Mouse (Mus musculus) erythroid progenitor cell, adult 5-6 weeks (primary cell): ENCODE data around the gene Adgrl2. TPM values are rescaled to one million over a fixed set of nuclear protein-coding genes. Genes with fewer than 3 reads are reported as not detected.

Experiments used
- ATAC-seq: replicated peaks from 2 replicates; pipeline ENCODE4 v1.8.0; 2016; ENCODE audit warnings: moderate number of reproducible peaks, mild to moderate bottlenecking, moderate TSS enrichment, inconsistent platforms; ENCODE audit not compliant: poor library complexity, low FRiP score, severe bottlenecking
- total RNA-seq, 2 experiments: library from RNA; stranded (forward) in 1 of 2; stranded (reverse) in 1 of 2; fragments of 150-400 nt in 1 of 2; fragments of 186-747, 209-891 nt in 1 of 2; gene quantifications; 2 replicates each; pipeline versions ENCODE4 v1.2.3 to v1.2.4; 2015 to 2017; ENCODE audit warnings: low replicate concordance in 2 of 2

Gene Adgrl2
- total RNA-seq (2015; ENCODE audit: low replicate concordance): 2.2 and 6.7 TPM in 2 replicates
- 1.2 and 1.8 TPM in 2 replicates for total RNA-seq (2017; ENCODE audit: low replicate concordance)

DNA sequence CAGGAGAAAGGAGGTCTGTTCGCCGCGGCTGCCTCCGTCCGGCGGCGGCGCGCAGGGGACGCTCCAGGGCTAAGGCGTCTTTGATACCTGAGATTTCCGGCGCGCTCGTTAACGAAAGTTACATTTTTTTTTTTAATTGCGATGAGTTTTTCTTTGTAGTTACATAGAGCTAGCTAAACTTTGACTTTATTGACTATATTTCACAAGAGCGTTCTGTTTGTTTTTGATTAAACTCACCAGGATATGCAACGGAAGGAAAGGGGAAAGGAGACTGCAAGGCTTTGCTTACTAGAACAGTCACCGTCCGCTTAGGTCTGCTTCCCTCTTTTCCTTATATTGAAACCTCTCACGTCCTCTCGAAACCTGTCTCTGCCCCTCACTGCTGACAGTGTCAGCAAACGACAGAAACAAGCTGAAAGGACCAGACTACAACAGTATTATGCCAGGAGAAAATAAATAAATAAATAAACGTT lies at the start of gene Adgrl2:
Gene Adgrl2 (minus strand): TSS at position 25 of the 473 bp plus-strand sequence.
- no peak for ATAC-seq

- ATAC-seq: no peak
Observed at GRCm38 (mm10) chr3:149038771-149039170, 48.4 kb upstream of the Adgrl2 start.

DNA sequence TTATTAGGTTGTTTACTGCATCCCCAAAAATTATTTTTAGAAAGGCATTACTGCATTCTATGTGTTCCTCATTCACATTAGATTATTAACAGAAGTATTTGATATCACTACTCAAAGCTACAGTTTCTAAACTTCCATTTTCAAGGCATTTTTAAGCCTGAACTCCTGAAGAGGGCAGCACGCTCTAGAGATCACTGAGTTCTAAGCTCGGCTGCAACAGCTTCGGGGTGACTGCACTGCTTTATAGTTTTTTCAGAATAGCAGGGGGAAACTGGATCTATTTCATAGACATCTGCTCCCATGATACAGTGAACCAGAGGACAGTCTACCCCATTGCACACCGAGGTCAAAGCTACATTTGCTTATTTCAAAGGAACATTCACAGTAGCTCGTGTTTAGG lies 29.6 kb upstream of the Adgrl2 start:
- ATAC-seq: no peak

- no peak for ATAC-seq
Observed at GRCm38 (mm10) chr3:149009311-149009710, 19.0 kb upstream of the Adgrl2 start.

- no peak for ATAC-seq
Observed at GRCm38 (mm10) chr3:149008634-149009023, 18.3 kb upstream of the Adgrl2 start.

GRCm38 (mm10) chr3:149007860-149008633 lies 17.7 kb upstream of the Adgrl2 start:
- ATAC-seq: no peak

DNA sequence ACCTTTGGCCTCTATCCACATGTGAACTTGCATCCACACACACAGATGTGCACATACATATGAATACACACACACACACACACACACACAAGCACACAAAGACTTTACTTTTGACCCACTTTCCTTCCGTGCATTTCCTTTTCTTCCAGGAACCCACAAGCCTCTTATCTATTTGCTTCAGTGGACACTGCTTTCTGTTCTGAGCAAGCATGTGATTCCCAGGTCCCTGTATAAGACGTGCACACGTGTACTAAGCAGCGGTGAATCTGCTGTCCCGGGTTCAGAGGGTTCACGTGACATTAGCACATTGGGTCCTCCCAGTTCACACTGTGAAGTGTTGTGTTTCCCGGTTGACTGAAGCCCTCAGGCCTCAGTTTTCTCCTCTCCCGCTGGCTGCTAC lies 11.0 kb upstream of the Adgrl2 start:
- no peak for ATAC-seq

- ATAC-seq: no peak
Observed at GRCm38 (mm10) chr3:148998661-148999060, 8.3 kb upstream of the Adgrl2 start.

DNA sequence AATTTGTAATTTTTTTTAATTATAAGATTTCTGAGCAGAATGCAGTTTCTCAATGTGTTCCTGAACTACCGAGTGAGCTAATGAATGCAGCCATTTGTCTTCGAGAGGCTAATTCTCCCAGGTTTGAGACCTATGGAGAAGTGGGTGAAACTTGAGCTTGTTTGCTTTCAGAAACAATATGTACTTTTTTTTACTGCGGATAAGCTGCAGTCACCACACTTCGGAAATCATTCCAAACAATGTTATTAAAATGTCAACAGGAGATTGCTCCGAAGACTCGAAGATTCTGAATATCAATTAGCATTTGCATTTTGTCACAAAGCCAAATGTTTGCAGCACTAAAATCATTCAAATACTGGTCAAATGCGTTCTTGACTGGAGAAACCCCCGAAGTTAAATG lies 701 bp upstream of the Adgrl2 start:
- ATAC-seq: no peak

GRCm38 (mm10) chr3:148989818-148990530 lies 381 bp downstream of the Adgrl2 start:
- ATAC-seq: no peak

- ATAC-seq: peak; percentile 53; the same call in 1 of the 2 replicates
Observed at GRCm38 (mm10) chr3:148988996-148989817, 1.1 kb downstream of the Adgrl2 start.

DNA sequence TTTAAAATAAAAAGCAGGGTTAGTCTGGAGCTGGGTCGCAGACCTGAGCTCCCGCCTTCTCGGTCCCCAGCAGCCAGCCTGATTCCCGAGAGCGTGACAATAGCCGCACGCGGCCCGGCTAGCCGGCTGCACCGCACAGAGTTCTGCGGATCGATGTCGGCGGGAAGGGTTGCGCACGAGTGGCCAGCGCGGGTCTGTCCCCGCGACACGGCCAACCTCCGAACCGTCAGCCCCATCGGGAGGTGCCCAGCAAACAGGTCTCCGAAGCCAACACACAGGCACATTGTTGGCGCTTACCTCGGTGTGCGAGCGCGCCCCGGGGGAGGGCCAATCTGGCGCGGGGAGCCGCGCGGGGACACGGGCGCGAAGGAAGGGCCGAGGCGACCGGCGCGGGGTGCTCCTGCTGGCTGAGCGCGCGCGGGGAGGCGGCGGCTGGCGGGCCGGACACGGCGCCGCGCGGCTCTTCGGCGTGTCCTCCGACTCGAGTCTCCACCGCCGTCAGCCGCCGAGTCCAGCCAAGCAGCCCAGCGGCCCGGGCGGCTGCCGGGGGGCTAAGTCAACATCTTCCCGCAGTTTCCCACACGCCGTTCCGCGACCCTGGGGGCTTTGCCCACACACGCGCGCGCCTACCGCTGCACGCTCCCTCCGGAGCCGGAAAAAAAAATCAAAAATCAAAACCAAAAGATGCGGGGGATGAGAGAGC lies 1.9 kb downstream of the Adgrl2 start:
- no peak for ATAC-seq

DNA sequence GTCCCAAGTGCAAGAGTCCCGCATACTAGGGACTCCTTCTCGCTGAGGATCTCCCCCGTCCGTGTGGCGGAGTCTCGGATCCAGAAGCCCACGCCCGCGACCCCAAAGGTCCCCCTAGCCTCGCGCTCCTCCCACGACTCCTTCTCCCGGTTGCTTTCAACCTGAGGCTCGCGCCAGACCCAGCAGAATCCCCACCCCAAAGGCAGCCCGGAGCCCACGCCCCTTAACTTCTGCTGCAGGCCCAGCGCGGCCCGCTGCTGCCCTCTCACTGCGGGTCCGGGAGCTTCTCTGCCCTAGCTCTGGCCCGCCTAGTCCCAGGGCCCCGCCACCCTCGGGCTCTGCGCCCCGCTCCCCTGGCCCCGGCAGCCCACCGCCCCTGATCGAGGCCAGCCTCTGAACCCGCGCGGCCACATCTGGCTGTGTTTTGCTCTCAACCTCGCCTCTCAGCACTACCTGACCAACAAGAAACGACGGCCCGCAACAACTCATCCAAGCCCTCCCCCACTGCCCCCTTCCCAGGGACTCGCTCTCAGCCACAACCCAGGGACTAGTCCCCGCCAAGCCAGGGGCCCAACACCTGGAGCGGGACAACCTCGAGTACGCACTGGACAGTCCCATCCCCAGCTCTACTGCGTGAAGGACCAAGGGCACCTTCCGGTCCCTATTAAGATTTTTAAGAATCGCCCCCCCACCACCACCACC lies 2.6 kb downstream of the Adgrl2 start:
- ATAC-seq: peak; percentile 54; the same call in 1 of the 2 replicates

GRCm38 (mm10) chr3:148986894-148987590 lies 3.3 kb downstream of the Adgrl2 start:
- 0 out of 2 replicates have a peak, but pooled peaks have one; percentile 49 for ATAC-seq

GRCm38 (mm10) chr3:148986296-148986893 lies 4.0 kb downstream of the Adgrl2 start:
- ATAC-seq: no peak

- ATAC-seq: no peak
Observed at GRCm38 (mm10) chr3:148984326-148984725, 6.0 kb downstream of the Adgrl2 start.

- no peak for ATAC-seq
Observed at GRCm38 (mm10) chr3:148982370-148982769, 8.0 kb downstream of the Adgrl2 start.

DNA sequence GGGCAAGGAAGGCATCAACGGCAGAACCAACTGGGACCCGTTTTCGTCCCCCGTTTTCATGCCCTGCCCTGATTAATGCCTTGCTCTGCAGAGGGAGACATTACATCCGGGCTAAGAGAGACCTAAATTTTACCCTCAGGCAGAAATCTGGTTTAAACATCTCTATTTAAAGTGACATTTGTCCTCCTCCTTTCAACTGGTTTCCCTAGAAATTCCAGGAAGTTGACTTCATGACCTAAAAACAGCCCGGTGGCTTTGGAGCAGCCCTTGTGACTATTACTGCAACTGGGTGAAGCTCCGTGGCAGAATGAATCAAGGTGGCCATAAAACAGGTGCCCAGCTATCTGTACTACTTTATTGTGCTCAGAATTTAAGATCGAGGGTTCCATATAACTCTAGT lies 8.6 kb downstream of the Adgrl2 start:
- no peak for ATAC-seq
